In the genomic region with DNA sequence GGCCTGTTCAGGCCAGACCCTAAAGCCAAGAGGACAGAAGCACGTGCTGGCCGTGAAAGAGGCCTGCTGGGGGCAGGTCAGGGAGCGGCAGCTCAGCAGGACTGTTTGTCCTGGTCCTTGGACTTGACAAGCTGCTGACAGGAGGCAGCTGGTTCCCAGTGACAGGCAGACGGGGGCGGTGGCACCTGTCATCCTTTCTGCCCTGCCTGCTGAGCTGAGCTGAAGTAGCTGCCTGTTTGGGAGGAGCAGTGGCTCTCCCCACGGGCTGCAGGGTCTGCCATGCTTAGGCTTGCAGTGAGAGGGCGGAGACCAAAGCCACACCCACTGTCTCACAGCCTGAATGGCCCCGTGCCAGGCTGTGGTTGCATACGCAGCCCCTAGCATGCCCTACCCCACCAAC, we compare ENCODE assay signal across 7 mouse cellular contexts. TPM values are rescaled to one million over a fixed set of nuclear protein-coding genes. Genes with fewer than 3 reads are reported as not detected.
DNase-seq lines count a peak whose midpoint lies in the region; ATAC-seq lines count a peak whose summit lies in the region.

No protein-coding gene starts in this region.

- 0 out of 2 replicates have a peak overlapping the region, but pooled peaks have one; percentile 0 for H3K9ac ChIP-seq in midbrain, embryonic 11.5 days (ENCODE audit: low read length)

- ATAC-seq in hematopoietic stem cell, adult 5-6 weeks (replicated peaks in 1 of 2; ENCODE audit: insufficient read depth in 1 of 2, low FRiP score in 2 of 2, low TSS enrichment in 1 of 2, low read depth in 1 of 2, poor library complexity in 2 of 2, severe bottlenecking in 2 of 2) = peak; percentile 74 to 79
- peak; percentile 79 for ATAC-seq in midbrain, embryonic 11.5 days (ENCODE audit: low FRiP score)

- DNase-seq in adrenal gland, postnatal 14 days = peak; percentile 66
- peak; percentile 68 to 80 for DNase-seq in cerebellum, postnatal 10 days
- peak; percentile 23 to 25 for DNase-seq in frontal cortex, postnatal 10 days (ENCODE audit: low spot score in 2 of 2)
- no peak for DNase-seq in limb, embryonic 10.5 days (ENCODE audit: low spot score)
- DNase-seq in midbrain, embryonic 11.5 days (ENCODE audit: low spot score, missing footprints) = no peak
- peak; percentile 43 for DNase-seq in telencephalon, adult 2 months (ENCODE audit: low read depth, low spot score)

- H3K36me3 ChIP-seq in limb, embryonic 10.5 days = no peaks in the 10 kb centered on the region
- H3K36me3 ChIP-seq in midbrain, embryonic 11.5 days (ENCODE audit: control insufficient read depth, insufficient read depth, low read length) = no peaks in the 10 kb centered on the region

- H3K27me3 ChIP-seq in limb, embryonic 10.5 days (ENCODE audit: low read depth, poor library complexity, severe bottlenecking) = 0 out of 2 replicates have a peak, but pooled peaks cover 3% of the 10 kb centered on the region
- no peaks in the 10 kb centered on the region for H3K27me3 ChIP-seq in midbrain, embryonic 11.5 days (ENCODE audit: control insufficient read depth, insufficient read depth, low read length)

- WGBS in limb, embryonic 10.5 days = 3% methylated on average over 9 of the region's 9 CpGs
- under 1% methylated on average over 9 of the region's 9 CpGs for WGBS in midbrain, embryonic 11.5 days

- H3K4me1 ChIP-seq in limb, embryonic 10.5 days = peaks cover 26% of the 10 kb centered on the region
- peaks cover 7% of the 10 kb centered on the region for H3K4me1 ChIP-seq in midbrain, embryonic 11.5 days (ENCODE audit: control insufficient read depth, insufficient read depth, low read length)

- H3K9me3 ChIP-seq in limb, embryonic 10.5 days (replicated peaks) = no peaks in the 10 kb centered on the region
- H3K9me3 ChIP-seq in midbrain, embryonic 11.5 days (ENCODE audit: control insufficient read depth, low read length) = no peaks in the 10 kb centered on the region

- H3K27ac ChIP-seq in limb, embryonic 10.5 days = no peak overlapping the region; the same call in 1 of the 2 replicates
- H3K27ac ChIP-seq in midbrain, embryonic 11.5 days (ENCODE audit: low read depth, low read length) = no peak overlapping the region

- H3K4me2 ChIP-seq in midbrain, embryonic 11.5 days = no peak overlapping the region

- H3K4me3 ChIP-seq in limb, embryonic 10.5 days = peak overlapping the region; percentile 8; the same call in 1 of the 2 replicates
- no peak overlapping the region for H3K4me3 ChIP-seq in midbrain, embryonic 11.5 days (ENCODE audit: low read depth, low read length)

RNA-seq across cellular contexts. Expression of gene Otos, which starts 50.4 kb away (rescaled TPM):
- not detected in 2 replicates for total RNA-seq in adrenal gland, postnatal 14 days (2021)
- 17.1 and 21.5 TPM in 2 replicates for total RNA-seq in hematopoietic stem cell, adult 5-6 weeks (2017)
- polyA plus RNA-seq in limb, embryonic 10.5 days (2016; fragmentation: Nextera tagmentation; extraction: Ambion mirVana) = 0.15 TPM in 1 of 2 replicates, not detected in the other
- 0.08 TPM in 1 of 2 replicates, not detected in the other for polyA plus RNA-seq in midbrain, embryonic 11.5 days (2014; fragmentation: Nextera tagmentation; extraction: Ambion mirVana)

RNA-seq across cellular contexts. Expression of gene Cops9, which starts 57.3 kb away (rescaled TPM):
- total RNA-seq in adrenal gland, postnatal 14 days (2021) = 264 and 268 TPM in 2 replicates
- total RNA-seq in hematopoietic stem cell, adult 5-6 weeks (2017) = 99.2 and 139 TPM in 2 replicates
- 327 and 345 TPM in 2 replicates for polyA plus RNA-seq in limb, embryonic 10.5 days (2016; fragmentation: Nextera tagmentation; extraction: Ambion mirVana)
- polyA plus RNA-seq in midbrain, embryonic 11.5 days (2014; fragmentation: Nextera tagmentation; extraction: Ambion mirVana) = 354 and 411 TPM in 2 replicates

Comparison
In these comparisons a context has a peak if more than half of its experiments do, and no peak if none do; other contexts are left out.
1. DNase-seq: peak in adrenal gland, postnatal 14 days (single experiment), cerebellum, postnatal 10 days (2 of 2), frontal cortex, postnatal 10 days (2 of 2) and telencephalon, adult 2 months (single experiment); none in limb, embryonic 10.5 days (single experiment) and midbrain, embryonic 11.5 days (single experiment).
2. RNA of gene Otos, which starts 50.4 kb away (total RNA-seq): 17.1 to 21.5 TPM in hematopoietic stem cell, adult 5-6 weeks; not detected in adrenal gland, postnatal 14 days; every median in the first group is over 10 times any median in the second.